Mouse (Mus musculus) spleen, adult 2 months (tissue): Measurements from ENCODE around the gene Atad1.

Source experiments
- CTCF ChIP-seq: fragments of 200-500 bp; IDR thresholded peaks from 2 replicates; pipeline ENCODE4 v1.5.1; 2011; ENCODE audit warnings: mild to moderate bottlenecking, inconsistent platforms; ENCODE audit not compliant: insufficient read depth, insufficient read length, insufficient replicate concordance; ENCODE audit errors: extremely low read depth
- POLR2A ChIP-seq: fragments of 200-500 bp; IDR thresholded peaks from 2 replicates; pipeline ENCODE4 v1.6.1; 2011; ENCODE audit warnings: low read depth, low read length, inconsistent platforms

GRCm38 (mm10) chr19:32758793-32759161 lies 19.2 kb upstream of the Atad1 start:
- TF ChIP-seq CTCF (no peak), POLR2A (no peak)
